Mouse (Mus musculus) spleen, adult 10 weeks (tissue): Measurements from ENCODE around the gene Mmgt2. TPM values are rescaled to one million over a fixed set of nuclear protein-coding genes. Genes with fewer than 3 reads are reported as not detected.

Source experiments
- polyA plus RNA-seq: library from polyadenylated mRNA; stranded (reverse); fragments of 350-450 nt; fragmentation: Illumina TruSeq; extraction: RNeasy Lipid Tissue Mini Kit (QIAGEN cat#74804); gene quantifications from one replicate; pipeline ENCODE4 v1.2.3, GENCODE M21; 2015; ENCODE audit warnings: low replicate concordance; ENCODE audit not compliant: insufficient read depth

Gene Mmgt2
- polyA plus RNA-seq = 23.9 TPM

GRCm38 (mm10) chr11:62648591-62649391 is at the start of gene Mmgt2:
Mmgt2 (plus strand) TSS chr11:62648664.

GRCm38 (mm10) chr11:62647661-62648590 is 538 bp upstream of the Mmgt2 start, which contains the start of gene Lrrc75a:
Lrrc75a (minus strand) TSS chr11:62648523.

Other genes with a start within 250 kb of the Mmgt2 start
- gene Pigl, start 190.2 kb upstream of the Mmgt2 start, polyA plus RNA-seq = 9.8 TPM
- gene Ncor1, start 190.1 kb upstream of the Mmgt2 start, polyA plus RNA-seq = 202 TPM
- 12.0 TPM for gene Cenpv, start 109.4 kb upstream of the Mmgt2 start, polyA plus RNA-seq
- 647 TPM for gene Ubb, start 97.5 kb upstream of the Mmgt2 start, polyA plus RNA-seq
- gene Trpv2, start 74.2 kb upstream of the Mmgt2 start, polyA plus RNA-seq = 27.0 TPM
- 7.7 TPM for gene Lrrc75a, start 141 bp upstream of the Mmgt2 start, polyA plus RNA-seq
- 12.7 TPM for gene Zfp287, start 83.2 kb downstream of the Mmgt2 start, polyA plus RNA-seq
- not detected for gene Gm10428, start 104.4 kb downstream of the Mmgt2 start, polyA plus RNA-seq
- gene Zfp286, start 140.8 kb downstream of the Mmgt2 start, polyA plus RNA-seq = 2.6 TPM
- 1.1 TPM for gene Trim16, start 171.6 kb downstream of the Mmgt2 start, polyA plus RNA-seq
- 5.3 TPM for gene Fbxw10, start 198.4 kb downstream of the Mmgt2 start, polyA plus RNA-seq
- 38.5 TPM for gene Tvp23b, start 230.8 kb downstream of the Mmgt2 start, polyA plus RNA-seq